Mouse (Mus musculus): Measurements from ENCODE around the gene Zfp319. TPM values are rescaled to one million over a fixed set of nuclear protein-coding genes. Genes with fewer than 3 reads are reported as not detected.

The Zfp319 gene
- polyA plus RNA-seq, 1 experiment, result not detected

GRCm38 (mm10) chr8:95302410-95302809 lies 29.3 kb downstream of the Zfp319 start:
- 23% methylated on average over 5 of the region's 5 CpGs for WGBS
- no peak overlapping the region for H3K27ac ChIP-seq (ENCODE audit: insufficient read depth, low read depth, low read length)
- H3K4me3 ChIP-seq (ENCODE audit: insufficient read depth, low read depth, low read length), result no peak overlapping the region
- no peaks in the 10 kb centered on the region for H3K4me1 ChIP-seq (ENCODE audit: control insufficient read depth, insufficient read depth, low read length)
- no peak for TF ChIP-seq CTCF (IDR thresholded peaks at IDR 0.05; ENCODE audit: insufficient read depth, low read depth, low read length)
- no peak for TF ChIP-seq POLR2A (IDR thresholded peaks at IDR 0.05; ENCODE audit: insufficient read depth, low read depth, low read length)

GRCm38 (mm10) chr8:95293891-95294290 lies 37.9 kb downstream of the Zfp319 start:
- H3K4me3 ChIP-seq (ENCODE audit: insufficient read depth, low read depth, low read length), result no peak overlapping the region
- WGBS, result 63% methylated on average over 7 of the region's 7 CpGs
- no peak overlapping the region for H3K27ac ChIP-seq (ENCODE audit: insufficient read depth, low read depth, low read length)
- no peaks in the 10 kb centered on the region for H3K4me1 ChIP-seq (ENCODE audit: control insufficient read depth, insufficient read depth, low read length)
- TF ChIP-seq POLR2A (IDR thresholded peaks at IDR 0.05; ENCODE audit: insufficient read depth, low read depth, low read length) (no peak), CTCF (IDR thresholded peaks at IDR 0.05; ENCODE audit: insufficient read depth, low read depth, low read length) (no peak)

GRCm38 (mm10) chr8:95293172-95293571 lies 38.6 kb downstream of the Zfp319 start:
- no peaks in the 10 kb centered on the region for H3K4me1 ChIP-seq (ENCODE audit: control insufficient read depth, insufficient read depth, low read length)
- H3K4me3 ChIP-seq (ENCODE audit: insufficient read depth, low read depth, low read length), result no peak overlapping the region
- TF ChIP-seq POLR2A (IDR thresholded peaks at IDR 0.05; ENCODE audit: insufficient read depth, low read depth, low read length) (no peak), CTCF (IDR thresholded peaks at IDR 0.05; ENCODE audit: insufficient read depth, low read depth, low read length) (no peak)
- WGBS, result 62% methylated on average over 11 of the region's 11 CpGs
- no peak overlapping the region for H3K27ac ChIP-seq (ENCODE audit: insufficient read depth, low read depth, low read length)

GRCm38 (mm10) chr8:95289066-95289650 lies 42.6 kb downstream of the Zfp319 start:
- Histone ChIP-seq H3K27ac (ENCODE audit: insufficient read depth, low read depth, low read length) (no peak overlapping the region), H3K4me3 (ENCODE audit: insufficient read depth, low read depth, low read length) (no peak overlapping the region), H3K4me1 (ENCODE audit: control insufficient read depth, insufficient read depth, low read length) (no peaks in the 10 kb centered on the region)
- TF ChIP-seq POLR2A (IDR thresholded peaks at IDR 0.05; ENCODE audit: insufficient read depth, low read depth, low read length) (no peak), CTCF (IDR thresholded peaks at IDR 0.05; ENCODE audit: insufficient read depth, low read depth, low read length) (no peak)
- WGBS, result 71% methylated on average over 6 of the region's 6 CpGs

GRCm38 (mm10) chr8:95281493-95281892 lies 50.3 kb downstream of the Zfp319 start:
- Histone ChIP-seq H3K27ac (ENCODE audit: insufficient read depth, low read depth, low read length) (no peak overlapping the region), H3K4me1 (ENCODE audit: control insufficient read depth, insufficient read depth, low read length) (peaks cover 7% of the 10 kb centered on the region; the same call in 1 of the 2 replicates), H3K4me3 (ENCODE audit: insufficient read depth, low read depth, low read length) (no peak overlapping the region)
- TF ChIP-seq CTCF (IDR thresholded peaks at IDR 0.05; ENCODE audit: insufficient read depth, low read depth, low read length), result no peak
- TF ChIP-seq POLR2A (IDR thresholded peaks at IDR 0.05; ENCODE audit: insufficient read depth, low read depth, low read length), result no peak
- WGBS, result 74% methylated on average over 5 of the region's 5 CpGs

Other genes with a start within 250 kb of the Zfp319 start
- not detected in 2 replicates for gene Kifc3, start 129.1 kb downstream of the Zfp319 start, polyA plus RNA-seq (2012; ENCODE audit: insufficient read depth, insufficient read length, low replicate concordance, missing spikeins)
- gene Cngb1, start 25.4 kb downstream of the Zfp319 start, polyA plus RNA-seq (2012; ENCODE audit: insufficient read depth, insufficient read length, low replicate concordance, missing spikeins), result not detected in 2 replicates
- not detected in 2 replicates for gene Tepp, start 21.4 kb downstream of the Zfp319 start, polyA plus RNA-seq (2012; ENCODE audit: insufficient read depth, insufficient read length, low replicate concordance, missing spikeins)
- not detected in 2 replicates for gene Usb1, start 334 bp upstream of the Zfp319 start, polyA plus RNA-seq (2012; ENCODE audit: insufficient read depth, insufficient read length, low replicate concordance, missing spikeins)
- not detected in 2 replicates for gene Mmp15, start 20.3 kb upstream of the Zfp319 start, polyA plus RNA-seq (2012; ENCODE audit: insufficient read depth, insufficient read length, low replicate concordance, missing spikeins)
- not detected in 2 replicates for gene Cfap20, start 102.9 kb upstream of the Zfp319 start, polyA plus RNA-seq (2012; ENCODE audit: insufficient read depth, insufficient read length, low replicate concordance, missing spikeins)
- not detected in 2 replicates for gene Csnk2a2, start 158.1 kb upstream of the Zfp319 start, polyA plus RNA-seq (2012; ENCODE audit: insufficient read depth, insufficient read length, low replicate concordance, missing spikeins)
- not detected in 2 replicates for gene Ccdc113, start 202.1 kb upstream of the Zfp319 start, polyA plus RNA-seq (2012; ENCODE audit: insufficient read depth, insufficient read length, low replicate concordance, missing spikeins)
- gene Prss54, start 244.4 kb upstream of the Zfp319 start, polyA plus RNA-seq (2012; ENCODE audit: insufficient read depth, insufficient read length, low replicate concordance, missing spikeins), result not detected in 2 replicates